Mouse (Mus musculus) heart, adult 10 weeks (tissue): Measurements from ENCODE around the gene Pgm5. TPM values are rescaled to one million over a fixed set of nuclear protein-coding genes. Genes with fewer than 3 reads are reported as not detected.

Experiments
- polyA plus RNA-seq: library from polyadenylated mRNA; stranded (reverse); fragments of 350-450 nt; fragmentation: Illumina TruSeq; extraction: RNeasy Lipid Tissue Mini Kit (QIAGEN cat#74804); gene quantifications from one replicate; pipeline ENCODE4 v1.2.3, GENCODE M21; 2014; ENCODE audit warnings: low read depth, low replicate concordance

Gene Pgm5
- 91.9 TPM for polyA plus RNA-seq

GRCm38 (mm10) chr19:24861612-24862451 lies at the start of gene Pgm5:
Gene Pgm5 (minus strand): TSS chr19:24861855.

GRCm38 (mm10) chr19:24900581-24901220 lies 39.0 kb upstream of the Pgm5 start, which contains the start of gene Foxd4:
Gene Foxd4 (minus strand): TSS chr19:24901197.

GRCm38 (mm10) chr19:24875129-24875870 lies 13.6 kb upstream of the Pgm5 start, which contains the start of gene Gm10053:
Gene Gm10053 (plus strand): TSS chr19:24875686.

GRCm38 (mm10) chr19:24673762-24674161 lies 187.9 kb downstream of the Pgm5 start, which contains the start of gene Tmem252:
Gene Tmem252 (plus strand): TSS chr19:24674008.

Other genes with a start within 250 kb of the Pgm5 start
- 0.16 TPM for gene Tmem252, start 187.8 kb downstream of the Pgm5 start, polyA plus RNA-seq
- 930 TPM for gene Gm10053, start 13.8 kb upstream of the Pgm5 start, polyA plus RNA-seq
- gene Foxd4, start 39.3 kb upstream of the Pgm5 start, polyA plus RNA-seq = not detected
- gene Cbwd1, start 99.8 kb upstream of the Pgm5 start, polyA plus RNA-seq = 19.5 TPM
- 8.5 TPM for gene Dock8, start 137.7 kb upstream of the Pgm5 start, polyA plus RNA-seq